9 mouse cellular contexts compared by ENCODE assay signal in genomic region chrX:47891907-47892430, GRCm38 (mm10). TPM values are rescaled to one million over a fixed set of nuclear protein-coding genes. Genes with fewer than 3 reads are reported as not detected.
DNase-seq lines count a peak whose midpoint lies in the region; ATAC-seq and TF ChIP-seq lines count a peak whose summit lies in the region.
"Had no signal": no experiment of that assay in that cellular context is flagged by ENCODE, and none has a peak within 500 bp of the region (broad histone marks: within the 10 kb centered on the region; RNA-seq: fewer than 3 reads in every experiment).

No protein-coding gene starts in this region.

- peak overlapping the region; percentile 81 for H3K9ac ChIP-seq in embryonic facial prominence, embryonic 13.5 days
- H3K9ac ChIP-seq in hindbrain, postnatal 0 days (replicated peaks; ENCODE audit: low read length): peak overlapping the region; percentile 66
- H3K9ac ChIP-seq in liver, embryonic 15.5 days: no peak overlapping the region

- peak overlapping the region; percentile 22 for H3K4me3 ChIP-seq in bone marrow, adult 2 months (replicated peaks; ENCODE audit: control insufficient read depth, low read depth, low read length)
- peak overlapping the region; percentile 59 for H3K4me3 ChIP-seq in embryonic facial prominence, embryonic 13.5 days
- peak overlapping the region; percentile 61 for H3K4me3 ChIP-seq in hindbrain, postnatal 0 days (ENCODE audit: low read length)
- peak overlapping the region; percentile 45 for H3K4me3 ChIP-seq in liver, embryonic 15.5 days (replicated peaks)

- ATAC-seq in embryonic facial prominence, embryonic 13.5 days (ENCODE audit: insufficient number of reproducible peaks, insufficient read depth, low FRiP score, low TSS enrichment, low read depth): peak; percentile 56; the same call in 1 of the 2 replicates
- ATAC-seq in hindbrain, postnatal 0 days: peak; percentile 82
- ATAC-seq in liver, embryonic 15.5 days (ENCODE audit: insufficient read depth): no peak
- no peak for ATAC-seq in granulocyte monocyte progenitor cell, adult 5-6 weeks (replicated peaks; ENCODE audit: poor library complexity, severe bottlenecking)

- peak; percentile 2 to 14 for DNase-seq in left cerebral cortex, adult 18-20 months (ENCODE audit: low spot score in 2 of 2)
- no peak for DNase-seq in left cerebral cortex, adult 11 months (ENCODE audit: low spot score)
- peak; percentile 49 for DNase-seq in hindbrain, postnatal 0 days (ENCODE audit: low spot score)
- DNase-seq in right cerebral cortex, postnatal 14 days: peak; percentile 15

- no peak for TF ChIP-seq POLR2A in bone marrow, adult 2 months (IDR thresholded peaks at IDR 0.05; ENCODE audit: borderline replicate concordance, control insufficient read depth, low read depth, low read length)

- no peak overlapping the region for H3K27ac ChIP-seq in bone marrow, adult 2 months (ENCODE audit: control insufficient read depth, insufficient read depth, low read depth, low read length, poor library complexity)
- H3K27ac ChIP-seq in embryonic facial prominence, embryonic 13.5 days: peak overlapping the region; percentile 83
- H3K27ac ChIP-seq in hindbrain, postnatal 0 days: peak overlapping the region; percentile 85
- no peak overlapping the region for H3K27ac ChIP-seq in liver, embryonic 15.5 days (replicated peaks)

- no peaks in the 10 kb centered on the region for H3K9me3 ChIP-seq in embryonic facial prominence, embryonic 13.5 days
- no peaks in the 10 kb centered on the region for H3K9me3 ChIP-seq in hindbrain, postnatal 0 days (ENCODE audit: low read length)
- H3K9me3 ChIP-seq in liver, embryonic 15.5 days (replicated peaks): no peaks in the 10 kb centered on the region

- no peaks in the 10 kb centered on the region for H3K4me1 ChIP-seq in bone marrow, adult 2 months (ENCODE audit: control insufficient read depth, insufficient read depth, low read length)
- H3K4me1 ChIP-seq in embryonic facial prominence, embryonic 13.5 days: no peaks in the 10 kb centered on the region
- no peaks in the 10 kb centered on the region for H3K4me1 ChIP-seq in hindbrain, postnatal 0 days (ENCODE audit: insufficient read depth, low read length)
- no peaks in the 10 kb centered on the region for H3K4me1 ChIP-seq in liver, embryonic 15.5 days (replicated peaks)

- TF ChIP-seq CTCF in bone marrow, adult 2 months (IDR thresholded peaks at IDR 0.05; ENCODE audit: control insufficient read depth, insufficient read depth, low read length): no peak
- no peak for TF ChIP-seq CTCF in hindbrain, postnatal 0 days (IDR thresholded peaks at IDR 0.05; ENCODE audit: low read depth)

- WGBS in bone marrow, adult 2 months: 21% methylated on average over 22 of the region's 36 CpGs
- 11% methylated on average over 35 of the region's 36 CpGs for WGBS in embryonic facial prominence, embryonic 13.5 days
- 27% methylated on average over 26 of the region's 36 CpGs for WGBS in hindbrain, postnatal 0 days
- WGBS in liver, embryonic 15.5 days (ENCODE audit: insufficient replicate concordance): 16% methylated on average over 36 of the region's 36 CpGs

- no peaks in the 10 kb centered on the region for H3K36me3 ChIP-seq in embryonic facial prominence, embryonic 13.5 days
- H3K36me3 ChIP-seq in hindbrain, postnatal 0 days (ENCODE audit: insufficient read depth, low read length): no peaks in the 10 kb centered on the region
- no peaks in the 10 kb centered on the region for H3K36me3 ChIP-seq in liver, embryonic 15.5 days (replicated peaks)

- peak overlapping the region; percentile 59 for H3K4me2 ChIP-seq in embryonic facial prominence, embryonic 13.5 days
- peak overlapping the region; percentile 56 for H3K4me2 ChIP-seq in hindbrain, postnatal 0 days (ENCODE audit: low read depth, low read length)
- peak overlapping the region; percentile 50 for H3K4me2 ChIP-seq in liver, embryonic 15.5 days

- no peaks in the 10 kb centered on the region for H3K27me3 ChIP-seq in embryonic facial prominence, embryonic 13.5 days
- no peaks in the 10 kb centered on the region for H3K27me3 ChIP-seq in hindbrain, postnatal 0 days (ENCODE audit: insufficient read depth, low read length)
- peaks cover 13% of the 10 kb centered on the region for H3K27me3 ChIP-seq in liver, embryonic 15.5 days

RNA-seq across cellular contexts. Expression of gene Smarca1, which starts 0.8 kb away (rescaled TPM):
- total RNA-seq in left cerebral cortex, adult 18-20 months (2021): 10 to 100 TPM; 44.7 to 47.9 TPM
- polyA plus RNA-seq in bone marrow, adult 2 months (2011; ENCODE audit: insufficient read depth, insufficient read length, low replicate concordance, missing spikeins): 0.59 and 2.0 TPM in 2 replicates
- polyA plus RNA-seq in embryonic facial prominence, embryonic 13.5 days (2015; fragmentation: Nextera tagmentation; extraction: Ambion mirVana): 34.5 and 37.9 TPM in 2 replicates
- 21.9 and 29.2 TPM in 2 replicates for total RNA-seq in hindbrain, postnatal 0 days (2014; rRNA removed)
- 23.8 and 24.5 TPM in 2 replicates for polyA plus RNA-seq in hindbrain, postnatal 0 days (2015; fragmentation: Nextera tagmentation; extraction: Ambion mirVana)
- polyA plus RNA-seq in liver, embryonic 15.5 days (2015; fragmentation: Nextera tagmentation; extraction: Ambion mirVana): 3.1 and 3.7 TPM in 2 replicates
- total RNA-seq in granulocyte monocyte progenitor cell, adult 5-6 weeks (2014; fragmentation: Nextera tagmentation): not detected in 2 replicates
- not detected in 2 replicates for total RNA-seq in granulocyte monocyte progenitor cell, adult 5-6 weeks (2017)
- total RNA-seq: neutrophil, adult 5-6 weeks had no signal

RNA-seq across cellular contexts. Expression of gene Ocrl, which starts 20.2 kb away (rescaled TPM):
- total RNA-seq in left cerebral cortex, adult 18-20 months (2021): 10 to 100 TPM; 47.8 to 52.8 TPM
- polyA plus RNA-seq in bone marrow, adult 2 months (2011; ENCODE audit: insufficient read depth, insufficient read length, low replicate concordance, missing spikeins): 5.5 and 6.8 TPM in 2 replicates
- 24.9 and 28.7 TPM in 2 replicates for polyA plus RNA-seq in embryonic facial prominence, embryonic 13.5 days (2015; fragmentation: Nextera tagmentation; extraction: Ambion mirVana)
- total RNA-seq in hindbrain, postnatal 0 days (2014; rRNA removed): 33.9 and 38.9 TPM in 2 replicates
- 23.8 and 25.2 TPM in 2 replicates for polyA plus RNA-seq in hindbrain, postnatal 0 days (2015; fragmentation: Nextera tagmentation; extraction: Ambion mirVana)
- polyA plus RNA-seq in liver, embryonic 15.5 days (2015; fragmentation: Nextera tagmentation; extraction: Ambion mirVana): 2.6 and 3.1 TPM in 2 replicates
- total RNA-seq in granulocyte monocyte progenitor cell, adult 5-6 weeks (2014; fragmentation: Nextera tagmentation): 61.1 and 67.6 TPM in 2 replicates
- 30.9 and 38.4 TPM in 2 replicates for total RNA-seq in granulocyte monocyte progenitor cell, adult 5-6 weeks (2017)

Comparison
In these comparisons a context has a peak if more than half of its experiments do, and no peak if none do; other contexts are left out.
1. H3K27ac ChIP-seq: peak in embryonic facial prominence, embryonic 13.5 days (single experiment) and hindbrain, postnatal 0 days (single experiment); none in bone marrow, adult 2 months (single experiment) and liver, embryonic 15.5 days (single experiment).
2. ATAC-seq: peak in embryonic facial prominence, embryonic 13.5 days (single experiment) and hindbrain, postnatal 0 days (single experiment); none in liver, embryonic 15.5 days (single experiment) and granulocyte monocyte progenitor cell, adult 5-6 weeks (single experiment).
3. Peak in every context shown above with its lines, with median percentiles within 50 percentile points of each other: H3K4me3 ChIP-seq and H3K4me2 ChIP-seq.